Mouse (Mus musculus) liver, embryonic 11.5 days (tissue): ENCODE results near the gene Rnf144a. TPM values are rescaled to one million over a fixed set of nuclear protein-coding genes. Genes with fewer than 3 reads are reported as not detected.

Source experiments
- ATAC-seq: fragments of 200-750 bp; cut with Nextera tagmentation; replicated peaks from 2 replicates; pipeline ENCODE4 v1.8.0; 2017; ENCODE audit warnings: moderate number of reproducible peaks, mild to moderate bottlenecking, moderate TSS enrichment, moderate library complexity; ENCODE audit not compliant: low FRiP score
- DNase-seq: peaks from one replicate; pipeline ENCODE4 v3.0.0-alpha.2; 2017; ENCODE audit warnings: low spot score
- H3K27ac ChIP-seq: fragments of 300-500 bp; sonication (generic); 2 replicates; pipeline ENCODE4 v1.5.1; 2014; ENCODE audit warnings: mild to moderate bottlenecking, low read depth, low read length, control low read depth
- H3K27me3 ChIP-seq: fragments of 300-500 bp; sonication (generic); replicated peaks from 2 replicates; pipeline ENCODE4 v1.6.1; 2014; ENCODE audit warnings: low read length, mixed read lengths; ENCODE audit not compliant: control insufficient read depth, insufficient read depth
- H3K36me3 ChIP-seq: fragments of 300-500 bp; sonication (generic); 2 replicates; pipeline ENCODE4 v1.6.1; 2014; ENCODE audit warnings: mild to moderate bottlenecking, low read length, moderate library complexity, mixed read lengths; ENCODE audit not compliant: control insufficient read depth, insufficient read depth
- H3K4me1 ChIP-seq: fragments of 300-500 bp; sonication (generic); replicated peaks from 2 replicates; pipeline ENCODE4 v1.6.1; 2014; ENCODE audit warnings: low read length, mixed read lengths; ENCODE audit not compliant: control insufficient read depth, insufficient read depth
- H3K4me2 ChIP-seq: fragments of 300-500 bp; sonication (generic); 2 replicates; pipeline ENCODE4 v1.6.1; 2014; ENCODE audit warnings: mild to moderate bottlenecking, control low read depth, moderate library complexity
- H3K4me3 ChIP-seq: fragments of 300-500 bp; sonication (generic); 2 replicates; pipeline ENCODE4 v1.5.1; 2014; ENCODE audit warnings: low read depth, low read length, control low read depth
- H3K9ac ChIP-seq: fragments of 300-500 bp; sonication (generic); 2 replicates; pipeline ENCODE4 v1.6.1; 2014; ENCODE audit warnings: low read depth, low read length, control low read depth
- H3K9me3 ChIP-seq: fragments of 300-500 bp; sonication (generic); 2 replicates; pipeline ENCODE4 v1.6.1; 2016; ENCODE audit warnings: low read length, inconsistent platforms, mixed read lengths; ENCODE audit not compliant: control insufficient read depth
- WGBS: fragments of 180-500 bp; shearing (Covaris S2); extraction: QIAGEN DNeasy Blood & Tissue Kit; methylation state at CpG from one replicate; pipeline ENCODE4 v1.1.7; 2014; 5-methylcytosine and 5-hydroxymethylcytosine counted together
- polyA plus RNA-seq: library from polyadenylated mRNA; unstranded; fragments of >200 nt; fragmentation: Nextera tagmentation; extraction: Ambion mirVana; gene quantifications from 2 replicates; pipeline ENCODE4 v1.2.1, GENCODE M21; 2014

The Rnf144a gene
- polyA plus RNA-seq, 1 experiment from 2014 or later: 5.9 TPM

GRCm38 (mm10) chr12:26387523-26387922 lies 27.5 kb downstream of the Rnf144a start:
- H3K9ac ChIP-seq: no peak overlapping the region
- ATAC-seq: no peak
- no peaks in the 10 kb centered on the region for H3K9me3 ChIP-seq
- H3K4me1 ChIP-seq: no peaks in the 10 kb centered on the region
- no peaks in the 10 kb centered on the region for H3K27me3 ChIP-seq
- H3K4me2 ChIP-seq: no peak overlapping the region
- no peak overlapping the region for H3K27ac ChIP-seq
- no peak for DNase-seq
- peaks cover 2% of the 10 kb centered on the region; the same call in 1 of the 2 replicates for H3K36me3 ChIP-seq
- 81% methylated on average over 6 of the region's 6 CpGs for WGBS
- no peak overlapping the region for H3K4me3 ChIP-seq

GRCm38 (mm10) chr12:26386947-26387346 lies 28.1 kb downstream of the Rnf144a start:
- H3K9me3 ChIP-seq: no peaks in the 10 kb centered on the region
- H3K9ac ChIP-seq: no peak overlapping the region
- H3K36me3 ChIP-seq: peaks cover 2% of the 10 kb centered on the region; the same call in 1 of the 2 replicates
- DNase-seq (no peak), ATAC-seq (no peak)
- no peaks in the 10 kb centered on the region for H3K4me1 ChIP-seq
- no peak overlapping the region for H3K4me3 ChIP-seq
- no peak overlapping the region for H3K4me2 ChIP-seq
- no peak overlapping the region for H3K27ac ChIP-seq
- no peaks in the 10 kb centered on the region for H3K27me3 ChIP-seq
- 76% methylated on average over 9 of the region's 9 CpGs for WGBS

GRCm38 (mm10) chr12:26386189-26386588 lies 28.9 kb downstream of the Rnf144a start:
- no peak for ATAC-seq
- H3K4me3 ChIP-seq: no peak overlapping the region
- no peak overlapping the region for H3K27ac ChIP-seq
- no peak overlapping the region for H3K9ac ChIP-seq
- 62% methylated on average over 2 of the region's 2 CpGs for WGBS
- peaks cover 2% of the 10 kb centered on the region; the same call in 1 of the 2 replicates for H3K36me3 ChIP-seq
- no peaks in the 10 kb centered on the region for H3K9me3 ChIP-seq
- no peak overlapping the region for H3K4me2 ChIP-seq
- H3K27me3 ChIP-seq: no peaks in the 10 kb centered on the region
- no peak for DNase-seq
- H3K4me1 ChIP-seq: no peaks in the 10 kb centered on the region

GRCm38 (mm10) chr12:26385735-26386134 lies 29.3 kb downstream of the Rnf144a start:
- H3K4me3 ChIP-seq: no peak overlapping the region
- no peaks in the 10 kb centered on the region for H3K9me3 ChIP-seq
- H3K9ac ChIP-seq: no peak overlapping the region
- peaks cover 2% of the 10 kb centered on the region; the same call in 1 of the 2 replicates for H3K36me3 ChIP-seq
- DNase-seq: no peak
- H3K4me2 ChIP-seq: no peak overlapping the region
- 75% methylated on average over 6 of the region's 6 CpGs for WGBS
- H3K27ac ChIP-seq: no peak overlapping the region
- no peak for ATAC-seq
- H3K4me1 ChIP-seq: no peaks in the 10 kb centered on the region
- no peaks in the 10 kb centered on the region for H3K27me3 ChIP-seq

- Histone ChIP-seq H3K36me3 (peaks cover 2% of the 10 kb centered on the region; the same call in 1 of the 2 replicates), H3K27ac (no peak overlapping the region), H3K4me2 (no peak overlapping the region), H3K9me3 (no peaks in the 10 kb centered on the region), H3K9ac (no peak overlapping the region), H3K4me3 (no peak overlapping the region), H3K27me3 (no peaks in the 10 kb centered on the region), H3K4me1 (no peaks in the 10 kb centered on the region)
- ATAC-seq (no peak), DNase-seq (no peak)
- 78% methylated on average over 8 of the region's 8 CpGs for WGBS
Measured at GRCm38 (mm10) chr12:26381730-26382129, 33.3 kb downstream of the Rnf144a start.

- 76% methylated on average over 7 of the region's 7 CpGs for WGBS
- Histone ChIP-seq H3K4me1 (no peaks in the 10 kb centered on the region), H3K4me2 (no peak overlapping the region), H3K4me3 (no peak overlapping the region), H3K9ac (no peak overlapping the region), H3K27ac (no peak overlapping the region), H3K9me3 (no peaks in the 10 kb centered on the region), H3K27me3 (no peaks in the 10 kb centered on the region), H3K36me3 (peaks cover 2% of the 10 kb centered on the region; the same call in 1 of the 2 replicates)
- ATAC-seq (no peak), DNase-seq (no peak)
Measured at GRCm38 (mm10) chr12:26379797-26380196, 35.3 kb downstream of the Rnf144a start.

GRCm38 (mm10) chr12:26377691-26378090 lies 37.4 kb downstream of the Rnf144a start:
- no peak for DNase-seq
- no peak overlapping the region for H3K4me2 ChIP-seq
- ATAC-seq: no peak
- H3K9ac ChIP-seq: no peak overlapping the region
- no peaks in the 10 kb centered on the region for H3K36me3 ChIP-seq
- H3K9me3 ChIP-seq: no peaks in the 10 kb centered on the region
- WGBS: 82% methylated on average over 7 of the region's 7 CpGs
- no peak overlapping the region for H3K4me3 ChIP-seq
- H3K27me3 ChIP-seq: no peaks in the 10 kb centered on the region
- no peaks in the 10 kb centered on the region for H3K4me1 ChIP-seq
- no peak overlapping the region for H3K27ac ChIP-seq

GRCm38 (mm10) chr12:26376541-26377323 lies 38.3 kb downstream of the Rnf144a start:
- ATAC-seq (no peak), DNase-seq (no peak)
- no peaks in the 10 kb centered on the region for H3K27me3 ChIP-seq
- H3K27ac ChIP-seq: no peak overlapping the region
- H3K9me3 ChIP-seq: no peaks in the 10 kb centered on the region
- H3K4me2 ChIP-seq: no peak overlapping the region
- WGBS: 85% methylated on average over 8 of the region's 8 CpGs
- no peaks in the 10 kb centered on the region for H3K36me3 ChIP-seq
- H3K9ac ChIP-seq: no peak overlapping the region
- H3K4me1 ChIP-seq: no peaks in the 10 kb centered on the region
- H3K4me3 ChIP-seq: no peak overlapping the region

- ATAC-seq (no peak), DNase-seq (no peak)
- no peak overlapping the region for H3K4me2 ChIP-seq
- no peak overlapping the region for H3K4me3 ChIP-seq
- H3K36me3 ChIP-seq: no peaks in the 10 kb centered on the region
- H3K27ac ChIP-seq: no peak overlapping the region
- no peak overlapping the region for H3K9ac ChIP-seq
- no peaks in the 10 kb centered on the region for H3K27me3 ChIP-seq
- 89% methylated on average over 7 of the region's 7 CpGs for WGBS
- no peaks in the 10 kb centered on the region for H3K4me1 ChIP-seq
- no peaks in the 10 kb centered on the region for H3K9me3 ChIP-seq
Measured at GRCm38 (mm10) chr12:26373721-26374120, 41.3 kb downstream of the Rnf144a start.
